Mouse (Mus musculus): Measurements from ENCODE around the gene Cdhr5.

DNA sequence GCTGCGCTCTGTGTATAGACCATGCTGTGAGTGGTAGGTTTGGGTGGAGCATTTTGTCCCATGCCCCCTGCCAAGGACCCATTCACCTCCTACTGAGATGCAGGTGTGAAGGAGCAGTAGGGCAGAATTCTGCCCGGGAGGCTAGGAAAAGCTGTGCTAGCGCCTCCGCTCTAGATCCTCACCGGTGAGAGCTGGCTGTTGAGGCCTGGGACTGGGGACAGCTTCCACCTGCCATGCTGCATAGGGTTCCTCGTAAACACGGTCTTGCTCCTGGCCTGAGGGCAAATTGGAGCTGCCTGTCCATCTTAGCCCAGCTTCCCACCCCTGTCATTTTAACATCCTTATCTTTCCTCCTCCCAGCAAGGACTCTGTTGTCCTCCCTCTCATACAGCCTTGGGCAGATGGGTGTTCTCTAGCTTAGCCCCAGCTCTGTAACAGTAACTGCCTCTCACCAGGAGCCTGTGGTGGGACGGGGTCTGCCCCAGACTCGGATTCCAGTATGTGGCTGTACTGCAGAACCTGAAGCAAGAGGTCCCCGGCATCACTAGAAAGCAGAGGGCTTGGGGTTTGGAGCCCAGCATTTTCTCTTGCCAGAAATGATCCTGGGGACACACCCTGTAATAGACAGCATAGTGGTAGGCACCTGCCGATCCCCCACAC, 12.4 kb downstream of the Cdhr5 start:
- TF ChIP-seq POLR2A (IDR thresholded peaks at IDR 0.05; ENCODE audit: borderline replicate concordance, control insufficient read depth, low read depth, low read length): no peak
- no peak for TF ChIP-seq CTCF (IDR thresholded peaks at IDR 0.05; ENCODE audit: control insufficient read depth, insufficient read depth, low read length)
